Mouse (Mus musculus): ENCODE measurements around the gene Tle6. TPM values are rescaled to one million over a fixed set of nuclear protein-coding genes. Genes with fewer than 3 reads are reported as not detected.

Tle6 gene
- polyA plus RNA-seq, 1 experiment from 2014 or later, result 4.8 TPM

- DNase-seq (ENCODE audit: low spot score) (no peak), ATAC-seq (ENCODE audit: low FRiP score) (no peak)
- no peaks in the 10 kb centered on the region for H3K9me3 ChIP-seq (ENCODE audit: control insufficient read depth, low read length)
- H3K27ac ChIP-seq, result no peak overlapping the region
- 72% methylated on average over 7 of the region's 7 CpGs for WGBS
- H3K4me3 ChIP-seq (replicated peaks; ENCODE audit: low read length), result peak overlapping the region; percentile 89
- H3K4me1 ChIP-seq (replicated peaks; ENCODE audit: control insufficient read depth, insufficient read depth, low read length), result peaks cover 18% of the 10 kb centered on the region
- H3K9ac ChIP-seq, result peak overlapping the region; percentile 96; the same call in 1 of the 2 replicates
- no peaks in the 10 kb centered on the region for H3K27me3 ChIP-seq (ENCODE audit: control insufficient read depth, insufficient read depth, low read length)
- peak overlapping the region; percentile 95 for H3K4me2 ChIP-seq (replicated peaks)
- H3K36me3 ChIP-seq (replicated peaks; ENCODE audit: control insufficient read depth, insufficient read depth), result no peaks in the 10 kb centered on the region; the same call in 1 of the 2 replicates
Measured at GRCm38 (mm10) chr10:81542727-81543460, 58.0 kb downstream of the Tle6 start.

- Histone ChIP-seq H3K4me1 (replicated peaks; ENCODE audit: control insufficient read depth, insufficient read depth, low read length) (peaks cover 18% of the 10 kb centered on the region), H3K27ac (no peak overlapping the region), H3K9ac (peak overlapping the region; percentile 5; the same call in 1 of the 2 replicates), H3K9me3 (ENCODE audit: control insufficient read depth, low read length) (no peaks in the 10 kb centered on the region), H3K4me3 (replicated peaks; ENCODE audit: low read length) (no peak overlapping the region), H3K36me3 (replicated peaks; ENCODE audit: control insufficient read depth, insufficient read depth) (no peaks in the 10 kb centered on the region; the same call in 1 of the 2 replicates), H3K4me2 (replicated peaks) (0 out of 2 replicates have a peak overlapping the region, but pooled peaks have one; percentile 10), H3K27me3 (ENCODE audit: control insufficient read depth, insufficient read depth, low read length) (no peaks in the 10 kb centered on the region)
- 81% methylated on average over 10 of the region's 10 CpGs for WGBS
- ATAC-seq (ENCODE audit: low FRiP score), result no peak
- DNase-seq (ENCODE audit: low spot score), result no peak
Measured at GRCm38 (mm10) chr10:81541803-81542202, 59.1 kb downstream of the Tle6 start.

GRCm38 (mm10) chr10:81541363-81541762 is 59.5 kb downstream of the Tle6 start:
- Histone ChIP-seq H3K9ac (peak overlapping the region; percentile 5; the same call in 1 of the 2 replicates), H3K4me1 (replicated peaks; ENCODE audit: control insufficient read depth, insufficient read depth, low read length) (peaks cover 18% of the 10 kb centered on the region), H3K27me3 (ENCODE audit: control insufficient read depth, insufficient read depth, low read length) (no peaks in the 10 kb centered on the region), H3K9me3 (ENCODE audit: control insufficient read depth, low read length) (no peaks in the 10 kb centered on the region), H3K4me3 (replicated peaks; ENCODE audit: low read length) (no peak overlapping the region), H3K27ac (no peak overlapping the region), H3K4me2 (replicated peaks) (no peak overlapping the region), H3K36me3 (replicated peaks; ENCODE audit: control insufficient read depth, insufficient read depth) (no peaks in the 10 kb centered on the region; the same call in 1 of the 2 replicates)
- DNase-seq (ENCODE audit: low spot score) (no peak), ATAC-seq (ENCODE audit: low FRiP score) (no peak)
- 86% methylated on average over 5 of the region's 5 CpGs for WGBS

Other genes with a start within 250 kb of the Tle6 start
- gene Mfsd12, start 243.6 kb downstream of the Tle6 start, polyA plus RNA-seq (2014; fragmentation: Nextera tagmentation; extraction: Ambion mirVana), result 7.8 and 10.0 TPM in 2 replicates
- gene 4930404N11Rik, start 235.3 kb downstream of the Tle6 start, polyA plus RNA-seq (2014; fragmentation: Nextera tagmentation; extraction: Ambion mirVana), result 0.30 and 0.59 TPM in 2 replicates
- gene Fzr1, start 222.6 kb downstream of the Tle6 start, polyA plus RNA-seq (2014; fragmentation: Nextera tagmentation; extraction: Ambion mirVana), result 119 and 125 TPM in 2 replicates
- 68.9 TPM in 2 replicates for gene Dohh, start 216.6 kb downstream of the Tle6 start, polyA plus RNA-seq (2014; fragmentation: Nextera tagmentation; extraction: Ambion mirVana)
- 5.5 and 5.7 TPM in 2 replicates for gene Gm48551, start 216.6 kb downstream of the Tle6 start, polyA plus RNA-seq (2014; fragmentation: Nextera tagmentation; extraction: Ambion mirVana)
- gene Gm48552, start 212.1 kb downstream of the Tle6 start, polyA plus RNA-seq (2014; fragmentation: Nextera tagmentation; extraction: Ambion mirVana), result 1.9 and 2.2 TPM in 2 replicates
- gene Smim24, start 208.0 kb downstream of the Tle6 start, polyA plus RNA-seq (2014; fragmentation: Nextera tagmentation; extraction: Ambion mirVana), result 0.84 and 1.3 TPM in 2 replicates
- gene Nfic, start 145.4 kb downstream of the Tle6 start, polyA plus RNA-seq (2014; fragmentation: Nextera tagmentation; extraction: Ambion mirVana), result 17.3 and 25.8 TPM in 2 replicates
- gene Celf5, start 118.4 kb downstream of the Tle6 start, polyA plus RNA-seq (2014; fragmentation: Nextera tagmentation; extraction: Ambion mirVana), result 46.6 and 55.9 TPM in 2 replicates
- 53.8 and 59.0 TPM in 2 replicates for gene Ncln, start 104.7 kb downstream of the Tle6 start, polyA plus RNA-seq (2014; fragmentation: Nextera tagmentation; extraction: Ambion mirVana)
- gene S1pr4, start 100.9 kb downstream of the Tle6 start, polyA plus RNA-seq (2014; fragmentation: Nextera tagmentation; extraction: Ambion mirVana), result 0.70 and 0.81 TPM in 2 replicates
- 1.1 and 1.2 TPM in 2 replicates for gene Gna15, start 76.8 kb downstream of the Tle6 start, polyA plus RNA-seq (2014; fragmentation: Nextera tagmentation; extraction: Ambion mirVana)
- 87.5 and 95.5 TPM in 2 replicates for gene Gna11, start 55.9 kb downstream of the Tle6 start, polyA plus RNA-seq (2014; fragmentation: Nextera tagmentation; extraction: Ambion mirVana)
- gene Aes, start 41.6 kb downstream of the Tle6 start, polyA plus RNA-seq (2014; fragmentation: Nextera tagmentation; extraction: Ambion mirVana), result 524 and 550 TPM in 2 replicates
- gene Tle2, start 26.5 kb downstream of the Tle6 start, polyA plus RNA-seq (2014; fragmentation: Nextera tagmentation; extraction: Ambion mirVana), result 24.5 and 29.7 TPM in 2 replicates
- 0.90 and 1.1 TPM in 2 replicates for gene BC025920, start 5.2 kb upstream of the Tle6 start, polyA plus RNA-seq (2014; fragmentation: Nextera tagmentation; extraction: Ambion mirVana)
- 39.9 and 42.1 TPM in 2 replicates for gene Sirt6, start 26.7 kb upstream of the Tle6 start, polyA plus RNA-seq (2014; fragmentation: Nextera tagmentation; extraction: Ambion mirVana)
- gene Ankrd24, start 27.5 kb upstream of the Tle6 start, polyA plus RNA-seq (2014; fragmentation: Nextera tagmentation; extraction: Ambion mirVana), result 11.8 and 12.6 TPM in 2 replicates
- gene Gm10778, start 48.0 kb upstream of the Tle6 start, polyA plus RNA-seq (2014; fragmentation: Nextera tagmentation; extraction: Ambion mirVana), result 6.5 and 6.9 TPM in 2 replicates
- gene Zfp433, start 103.8 kb upstream of the Tle6 start, polyA plus RNA-seq (2014; fragmentation: Nextera tagmentation; extraction: Ambion mirVana), result 19.2 and 20.5 TPM in 2 replicates
- gene Gm3055, start 170.1 kb upstream of the Tle6 start, polyA plus RNA-seq (2014; fragmentation: Nextera tagmentation; extraction: Ambion mirVana), result 18.8 and 21.9 TPM in 2 replicates
- gene Gm4767, start 211.1 kb upstream of the Tle6 start, polyA plus RNA-seq (2014; fragmentation: Nextera tagmentation; extraction: Ambion mirVana), result 3.5 and 4.0 TPM in 2 replicates